Mouse (Mus musculus) embryonic fibroblast, embryonic 13.5 days (primary cell): ENCODE measurements around the gene Filip1.

Source experiments
- CTCF ChIP-seq: IDR thresholded peaks from 2 replicates; pipeline ENCODE4 v1.5.1; 2011; ENCODE audit warnings: mild to moderate bottlenecking, control low read depth, low read length, moderate library complexity, borderline replicate concordance; ENCODE audit not compliant: insufficient read depth
- POLR2A ChIP-seq: IDR thresholded peaks from 2 replicates; pipeline ENCODE4 v1.6.1; 2011; ENCODE audit warnings: low read depth, mild to moderate bottlenecking, control low read depth, low read length, moderate library complexity

DNA sequence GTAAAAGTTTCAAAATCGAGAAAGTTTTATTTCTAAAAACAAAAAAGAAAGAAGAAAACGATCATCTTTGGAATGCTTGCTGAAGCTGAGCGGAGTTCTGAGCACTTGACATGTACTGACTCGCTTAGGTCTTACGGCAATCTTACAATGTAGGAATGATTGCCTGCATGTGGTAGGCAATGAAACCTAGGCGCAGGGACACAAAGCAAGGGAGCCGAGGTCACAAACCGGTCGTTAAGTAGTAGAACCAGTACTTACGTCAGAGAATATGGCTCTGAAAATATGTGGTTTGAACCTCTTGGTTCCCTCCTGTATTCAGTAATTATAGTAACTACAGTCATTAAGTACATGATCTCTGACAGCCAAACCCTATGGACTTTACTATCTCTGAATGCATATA lies 29.4 kb downstream of the Filip1 start:
- TF ChIP-seq POLR2A = no peak
- TF ChIP-seq CTCF = no peak
